Mouse (Mus musculus): ENCODE results near the gene Hebp1.

Gene Hebp1

GRCm38 (mm10) chr6:135197446-135197845, 376 bp downstream of the Hebp1 start:
- DNase-seq (ENCODE audit: low spot score) = no peak

- no peak for DNase-seq (ENCODE audit: low spot score)
These were observed 1.1 kb downstream of the Hebp1 start for GRCm38 (mm10) chr6:135196707-135197106.

GRCm38 (mm10) chr6:135194907-135195306, 2.9 kb downstream of the Hebp1 start:
- no peak for DNase-seq (ENCODE audit: low spot score)

- DNase-seq (ENCODE audit: low spot score) = no peak
These were observed 4.1 kb downstream of the Hebp1 start for GRCm38 (mm10) chr6:135193733-135194132.

GRCm38 (mm10) chr6:135192993-135193392, 4.8 kb downstream of the Hebp1 start:
- DNase-seq (ENCODE audit: low spot score) = no peak

GRCm38 (mm10) chr6:135191906-135192305, 5.9 kb downstream of the Hebp1 start:
- no peak for DNase-seq (ENCODE audit: low spot score)

GRCm38 (mm10) chr6:135190122-135190521, 7.7 kb downstream of the Hebp1 start:
- no peak for DNase-seq (ENCODE audit: low spot score)

- DNase-seq (ENCODE audit: low spot score) = no peak
These were observed 9.2 kb downstream of the Hebp1 start for GRCm38 (mm10) chr6:135188629-135189028.

GRCm38 (mm10) chr6:135187076-135187917, 10.5 kb downstream of the Hebp1 start:
- DNase-seq (ENCODE audit: low spot score) = peak; percentile 51

GRCm38 (mm10) chr6:135183961-135184360, 13.9 kb downstream of the Hebp1 start:
- peak; percentile 35 for DNase-seq (ENCODE audit: low spot score)

GRCm38 (mm10) chr6:135182925-135183324, 14.9 kb downstream of the Hebp1 start:
- no peak for DNase-seq (ENCODE audit: low spot score)

GRCm38 (mm10) chr6:135178599-135178998, 19.2 kb downstream of the Hebp1 start:
- no peak for DNase-seq (ENCODE audit: low spot score)

GRCm38 (mm10) chr6:135177271-135177670, 20.6 kb downstream of the Hebp1 start:
- no peak for DNase-seq (ENCODE audit: low spot score)

- DNase-seq (ENCODE audit: low spot score) = no peak
These were observed 22.8 kb downstream of the Hebp1 start for GRCm38 (mm10) chr6:135175014-135175413.

- DNase-seq (ENCODE audit: low spot score) = no peak
These were observed 26.1 kb downstream of the Hebp1 start for GRCm38 (mm10) chr6:135171736-135172135.

GRCm38 (mm10) chr6:135169246-135169645, 28.6 kb downstream of the Hebp1 start:
- no peak for DNase-seq (ENCODE audit: low spot score)

GRCm38 (mm10) chr6:135168471-135168870, 29.4 kb downstream of the Hebp1 start:
- DNase-seq (ENCODE audit: low spot score) = no peak

- DNase-seq (ENCODE audit: low spot score) = peak; percentile 81
These were observed 30.2 kb downstream of the Hebp1 start for GRCm38 (mm10) chr6:135167380-135168311.

- DNase-seq (ENCODE audit: low spot score) = no peak
These were observed 31.1 kb downstream of the Hebp1 start for GRCm38 (mm10) chr6:135166712-135167111.

GRCm38 (mm10) chr6:135166262-135166661, 31.6 kb downstream of the Hebp1 start:
- no peak for DNase-seq (ENCODE audit: low spot score)

GRCm38 (mm10) chr6:135165706-135166105, 32.1 kb downstream of the Hebp1 start:
- DNase-seq (ENCODE audit: low spot score) = no peak

- DNase-seq (ENCODE audit: low spot score) = no peak
These were observed 32.6 kb downstream of the Hebp1 start for GRCm38 (mm10) chr6:135165191-135165590.

GRCm38 (mm10) chr6:135162861-135163260, 35.0 kb downstream of the Hebp1 start:
- no peak for DNase-seq (ENCODE audit: low spot score)

All from embryo, embryonic 10 days (tissue).